Mouse (Mus musculus): ENCODE results near the gene Fam49a.
"Not testable (repeated sequence)": the region's sequence is repeated elsewhere in the genome, so short reads cannot be mapped to it uniquely, and the experiment has no call there.

Gene Fam49a

DNA sequence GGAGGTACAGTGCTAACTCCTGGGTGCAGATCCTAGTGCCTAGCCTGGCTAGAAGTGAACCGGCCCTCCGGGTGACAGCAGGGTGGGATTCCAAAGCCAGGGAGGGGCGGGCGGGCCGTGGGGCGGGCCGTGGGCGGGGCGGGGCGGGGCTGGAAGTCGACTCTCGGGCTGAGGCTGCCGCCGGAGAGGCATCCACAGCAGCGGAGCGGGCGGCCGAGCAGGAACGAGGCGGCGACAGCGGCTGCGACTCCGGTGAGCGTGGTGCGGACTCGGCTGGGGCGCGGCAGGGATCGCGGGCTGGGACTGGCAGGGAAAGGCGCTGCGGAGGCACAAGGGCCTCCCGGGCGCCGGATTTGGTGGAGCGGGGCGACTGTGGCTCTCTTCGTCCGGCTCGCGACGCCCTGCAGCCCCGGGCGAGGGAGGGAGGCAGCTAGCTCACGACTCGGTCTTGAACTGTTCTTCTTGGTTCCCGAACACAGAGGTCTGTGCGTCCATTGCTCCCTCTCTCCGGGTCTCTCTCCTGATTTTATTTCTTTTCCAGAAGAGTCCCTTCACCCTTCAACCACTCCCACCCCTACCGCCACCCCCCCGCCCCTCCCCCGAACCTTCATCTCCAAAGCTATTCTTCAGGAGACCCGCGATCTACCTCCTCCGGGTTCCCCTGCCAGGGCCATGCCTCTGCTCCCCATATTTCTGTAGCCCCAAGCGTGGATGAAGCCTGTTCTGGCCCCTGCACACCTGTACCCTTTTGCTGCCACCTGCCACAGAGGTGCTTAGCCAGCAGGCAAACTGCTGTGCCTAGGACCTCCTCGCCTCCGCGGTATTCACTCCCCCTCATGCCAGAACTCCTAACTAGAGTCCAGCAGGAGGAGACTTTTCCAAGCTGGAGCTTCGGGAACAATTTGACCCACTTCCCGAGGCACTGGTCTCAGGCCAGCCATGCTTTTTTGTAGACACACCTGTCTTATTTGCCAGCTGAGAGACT lies at the start of gene Fam49a:
Gene Fam49a, plus strand, starts transcription at position 153 of the 985 bp plus-strand sequence.
- peak; percentile 82 for DNase-seq

DNA sequence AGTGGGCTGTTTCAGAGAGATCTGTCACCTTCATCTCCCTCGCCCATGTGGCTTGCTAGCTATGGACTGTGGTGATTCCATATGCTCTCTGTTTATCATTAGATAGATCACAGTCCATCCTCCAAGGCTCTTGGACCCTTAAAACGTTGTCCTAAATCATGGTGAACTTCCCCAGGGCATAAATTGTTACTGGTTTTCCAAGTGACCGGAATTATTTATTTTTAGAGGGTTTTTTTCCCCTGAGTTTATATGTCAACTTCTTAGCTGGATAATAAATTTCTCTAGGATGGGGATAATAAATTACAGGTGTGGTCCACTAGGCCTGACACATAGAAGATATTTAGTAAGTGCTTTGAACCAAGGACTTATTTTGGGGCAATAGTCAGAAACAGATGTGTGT lies 48.4 kb upstream of the Fam49a start:
- no peak for DNase-seq

DNA sequence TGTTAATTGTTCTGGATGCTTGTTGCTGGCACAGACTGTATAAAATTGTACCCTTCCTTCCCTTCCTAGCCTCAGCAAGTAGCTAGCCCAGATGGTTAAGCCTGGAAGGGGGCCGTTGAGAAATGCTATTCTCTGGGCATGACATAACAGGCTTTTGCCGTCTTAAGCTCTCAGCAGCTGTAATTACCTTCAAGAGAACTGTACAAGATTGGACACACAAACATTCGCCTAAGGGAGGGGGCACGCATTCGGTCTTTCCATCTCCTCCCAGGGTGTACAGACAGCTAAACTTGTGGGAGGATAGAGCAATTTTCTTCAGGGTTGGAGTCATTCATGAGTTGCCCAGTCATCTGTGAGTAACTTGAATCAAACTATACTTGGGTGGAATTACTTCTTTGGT lies 43.0 kb upstream of the Fam49a start:
- no peak for DNase-seq

DNA sequence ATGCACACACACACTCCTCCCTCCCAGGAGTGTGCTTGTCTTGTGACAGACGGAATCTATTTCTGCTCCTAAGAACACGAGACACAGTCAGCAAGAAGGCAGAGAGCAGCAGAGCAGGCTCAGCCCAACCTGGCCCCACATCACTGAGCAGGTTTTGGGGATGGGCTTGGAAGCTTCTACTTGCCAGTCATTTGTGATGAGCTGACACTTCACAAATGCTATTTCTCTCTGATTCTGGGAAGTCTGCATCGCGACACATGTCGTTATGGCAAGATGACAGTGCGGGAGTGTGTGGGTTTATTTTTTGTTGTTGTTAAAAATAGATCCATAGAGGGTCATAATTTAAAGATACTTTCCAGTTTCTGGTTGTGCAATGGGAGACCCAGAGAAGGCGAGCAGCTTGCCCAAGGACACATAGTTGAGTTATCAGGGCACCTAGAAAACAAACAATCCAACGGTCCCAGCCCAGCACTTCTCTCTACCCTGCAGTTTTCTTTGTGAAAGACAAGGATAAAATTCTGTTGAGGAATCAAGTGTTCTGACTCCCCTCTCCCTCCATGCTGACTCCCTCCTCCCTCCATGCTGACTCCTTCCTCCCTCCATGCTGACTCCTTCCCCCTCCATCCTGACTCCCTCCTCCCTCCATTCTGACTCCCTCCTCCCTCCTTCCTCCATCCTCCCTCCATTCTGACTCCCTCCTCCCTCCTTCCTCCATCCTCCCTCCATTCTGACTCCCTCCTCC lies 41.0 kb upstream of the Fam49a start:
- peak; percentile 6 for DNase-seq

DNA sequence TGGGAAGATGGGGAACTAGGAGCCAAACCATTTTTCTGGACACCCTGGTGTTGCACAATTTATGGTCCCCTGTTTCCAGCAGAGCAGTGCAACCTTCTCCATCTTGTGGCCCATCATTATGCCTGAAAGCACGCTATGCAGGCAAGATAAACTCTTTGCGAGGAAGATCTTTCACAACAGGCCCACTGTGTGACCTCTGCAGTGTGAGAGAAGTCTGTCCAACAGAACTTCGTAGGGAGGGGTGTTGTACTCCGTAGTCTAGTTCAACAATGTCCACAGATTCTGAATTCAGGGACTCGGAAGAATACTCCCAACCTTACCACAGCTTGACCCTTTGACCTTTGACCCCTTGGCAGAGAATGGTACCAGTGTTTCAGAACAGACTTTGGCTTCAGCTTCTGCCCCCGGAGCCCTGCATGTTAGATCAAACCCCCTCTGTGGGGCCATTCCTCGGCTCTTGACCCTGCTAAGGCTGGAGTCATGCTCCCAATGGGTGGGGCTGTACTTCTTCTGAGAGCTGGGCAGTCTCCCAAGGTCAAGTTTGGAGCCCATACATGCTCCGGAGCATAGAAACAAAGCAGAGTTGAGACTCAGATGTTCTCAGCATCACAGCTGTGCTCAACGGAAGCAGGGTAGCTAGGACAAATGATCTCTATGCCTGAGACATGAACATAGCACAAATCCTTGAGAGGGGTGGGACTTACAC lies 39.2 kb upstream of the Fam49a start:
- peak; percentile 23 for DNase-seq

DNA sequence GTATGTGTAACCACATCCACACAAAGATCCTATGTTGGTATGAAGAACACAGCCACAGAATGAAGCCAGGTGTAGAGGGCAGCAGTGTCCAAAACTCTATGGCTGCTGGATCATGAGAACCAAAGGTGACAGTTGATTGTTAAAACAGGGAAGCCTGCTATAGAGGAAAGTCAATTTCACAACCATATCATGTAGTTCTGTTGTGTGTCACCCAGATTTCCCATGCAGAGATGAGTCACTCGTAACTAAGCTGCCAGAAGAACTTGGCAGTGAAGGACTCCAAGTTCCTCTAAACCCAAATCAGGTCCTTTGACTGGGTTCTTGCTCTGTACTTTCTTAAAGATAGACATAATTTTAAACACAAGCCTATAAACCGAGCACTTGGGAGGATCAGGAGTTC lies 38.6 kb upstream of the Fam49a start:
- peak; percentile 31 for DNase-seq

DNA sequence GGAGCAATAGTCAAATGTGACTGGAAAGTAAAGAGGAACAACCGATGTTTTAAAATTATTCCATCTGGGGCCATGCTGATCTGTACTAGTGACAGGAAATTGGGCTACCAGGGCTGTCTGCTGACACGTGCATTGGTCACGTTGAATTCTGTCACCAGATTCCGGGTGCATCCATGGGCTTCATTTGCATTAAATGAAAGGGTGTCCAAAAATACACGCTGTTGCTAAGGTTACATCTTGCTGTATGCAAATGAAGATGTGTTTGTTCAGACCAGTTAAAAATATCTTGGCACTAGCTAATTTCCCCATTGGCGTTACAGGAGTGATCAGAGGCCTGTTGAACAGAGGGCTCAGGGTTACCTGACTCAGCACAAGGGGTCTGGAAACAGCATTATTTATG lies 36.2 kb upstream of the Fam49a start:
- no peak for DNase-seq

DNA sequence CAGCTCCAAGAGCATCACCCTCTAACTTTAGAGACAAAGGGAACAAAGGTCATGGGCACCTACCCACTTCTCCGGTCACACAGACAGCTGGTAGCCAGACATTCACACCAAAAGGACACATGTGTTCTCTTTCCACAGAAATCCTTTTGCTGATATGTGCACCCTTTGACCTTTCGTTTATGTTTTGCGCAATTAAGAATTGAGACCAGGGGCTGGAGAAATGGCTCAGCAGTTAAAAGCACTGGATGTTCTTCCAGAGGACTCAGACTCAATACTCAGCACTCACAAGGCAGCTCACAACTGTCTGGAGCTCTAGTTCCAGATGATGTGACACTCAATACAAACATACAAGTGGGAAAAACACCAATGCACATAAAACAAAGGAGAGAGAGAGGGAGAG lies 34.3 kb upstream of the Fam49a start:
- peak; percentile 29 for DNase-seq

DNA sequence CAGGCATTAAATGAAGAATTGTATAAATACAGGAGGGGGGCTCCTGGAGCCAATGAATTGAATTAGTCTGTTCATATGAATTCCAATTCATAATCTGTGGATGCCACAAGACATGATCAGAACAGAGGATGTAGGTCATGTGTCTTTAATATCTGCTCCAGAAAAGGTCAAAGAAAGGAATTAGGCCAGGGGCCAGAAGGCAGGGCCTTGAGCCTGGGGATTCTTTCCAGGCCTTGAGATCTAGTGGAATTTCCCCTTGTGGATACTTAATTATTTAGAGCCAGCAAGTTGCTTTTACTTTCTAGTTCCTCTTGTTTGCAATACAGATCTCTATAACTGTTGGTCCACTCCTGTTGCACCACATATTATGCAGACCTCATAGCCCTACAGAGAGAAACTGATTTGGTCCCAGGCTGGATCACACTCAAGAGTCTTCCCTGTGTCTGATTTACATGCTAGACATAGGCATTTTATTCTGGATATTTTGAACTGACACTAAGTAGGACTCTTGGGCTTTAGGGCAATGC lies 31.8 kb upstream of the Fam49a start:
- DNase-seq, result no peak

DNA sequence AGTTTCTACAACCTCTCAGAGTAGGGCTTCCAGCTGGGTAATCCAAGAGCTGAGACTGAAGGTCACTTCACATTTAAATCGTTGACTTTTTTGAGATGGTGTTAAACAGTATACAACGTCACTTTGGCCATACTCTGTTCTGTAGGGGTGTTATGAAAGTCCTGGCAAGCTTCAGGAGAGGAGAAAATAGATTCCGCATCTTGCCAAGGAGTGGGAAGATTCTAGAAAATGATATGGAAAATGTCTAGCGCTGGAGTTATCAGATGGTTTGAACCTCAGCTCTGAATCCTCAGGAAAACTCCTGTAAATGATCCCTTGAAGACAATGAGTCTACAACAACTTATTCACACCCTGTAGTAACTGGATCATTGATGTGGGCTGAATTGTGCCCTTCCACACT lies 29.8 kb upstream of the Fam49a start:
- DNase-seq, result no peak

DNA sequence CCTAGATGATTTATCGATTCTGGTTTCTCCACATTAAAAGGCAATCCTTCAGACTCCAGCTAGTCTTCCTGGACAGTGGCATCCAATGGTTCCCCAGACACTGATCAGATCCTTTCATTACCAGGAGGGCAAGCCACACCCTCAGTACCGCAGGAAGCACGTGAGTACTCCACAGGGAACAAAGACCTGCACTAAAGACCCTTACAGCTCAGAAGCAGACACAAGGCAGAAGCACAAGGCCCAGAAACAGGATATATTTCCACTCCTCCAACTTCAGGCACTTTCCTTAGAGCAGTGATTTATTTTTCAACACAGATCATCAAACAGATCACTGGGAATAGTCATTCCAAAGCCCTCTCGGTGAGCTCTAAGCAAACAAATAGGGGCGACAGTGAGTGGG lies 25.0 kb upstream of the Fam49a start:
- no peak for DNase-seq

DNA sequence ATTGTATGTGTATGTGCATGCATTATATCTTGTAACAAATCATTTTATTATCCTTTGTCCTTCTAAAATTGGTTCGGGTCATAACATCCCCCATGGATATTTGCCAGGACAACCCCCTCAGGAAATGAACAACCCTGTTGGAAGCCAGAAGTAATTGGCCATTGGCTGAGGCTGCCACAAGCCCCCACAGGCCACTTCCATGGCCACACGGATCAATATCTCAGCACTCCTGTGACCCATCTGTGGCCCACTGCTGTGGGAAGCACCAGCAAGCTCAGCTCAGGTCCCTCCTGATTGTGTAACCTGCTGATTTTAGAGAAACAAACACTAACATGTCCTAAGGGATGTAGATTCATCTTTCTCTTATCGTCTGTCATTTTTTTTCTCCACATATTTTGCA lies 22.4 kb upstream of the Fam49a start:
- no peak for DNase-seq

DNA sequence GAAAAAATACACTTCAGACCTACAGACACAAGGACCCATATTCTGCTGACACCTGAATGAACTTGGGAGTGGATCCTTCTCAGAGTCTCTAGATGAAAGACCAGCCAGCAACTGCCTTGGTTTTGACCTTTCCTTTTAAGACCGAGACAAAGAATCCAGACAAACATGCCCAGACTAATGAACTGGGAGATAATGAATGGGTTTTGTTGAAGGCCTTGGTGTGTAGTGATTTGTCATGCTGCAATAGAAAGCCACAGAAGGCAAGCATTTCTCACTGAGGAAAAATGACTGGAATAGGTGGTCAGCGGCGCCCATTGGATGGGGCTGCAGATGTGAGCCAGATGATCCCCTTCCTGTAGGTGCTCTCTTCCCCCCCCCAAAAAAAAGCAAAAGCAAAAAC lies 18.8 kb upstream of the Fam49a start:
- DNase-seq, result no peak

DNA sequence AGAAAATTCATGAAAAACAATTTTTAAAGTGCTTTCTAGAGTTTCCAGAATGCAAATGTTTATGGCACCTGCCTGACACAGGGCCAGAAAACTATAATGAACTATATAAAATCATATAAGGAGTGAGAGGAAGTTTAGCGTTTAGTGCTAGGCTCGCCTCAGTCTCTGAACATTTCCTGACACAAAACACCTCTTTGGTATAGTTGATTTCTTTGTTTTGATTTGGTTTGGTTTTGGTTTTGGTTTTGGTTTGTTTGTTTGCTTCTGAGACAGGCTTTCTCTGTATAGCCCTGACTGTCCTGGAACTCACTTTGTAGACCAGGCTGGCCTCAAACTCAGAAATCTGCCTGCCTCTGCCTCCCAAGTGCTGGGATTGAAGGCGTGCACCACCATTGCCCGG lies 14.9 kb upstream of the Fam49a start:
- not testable (repeated sequence) for DNase-seq

DNA sequence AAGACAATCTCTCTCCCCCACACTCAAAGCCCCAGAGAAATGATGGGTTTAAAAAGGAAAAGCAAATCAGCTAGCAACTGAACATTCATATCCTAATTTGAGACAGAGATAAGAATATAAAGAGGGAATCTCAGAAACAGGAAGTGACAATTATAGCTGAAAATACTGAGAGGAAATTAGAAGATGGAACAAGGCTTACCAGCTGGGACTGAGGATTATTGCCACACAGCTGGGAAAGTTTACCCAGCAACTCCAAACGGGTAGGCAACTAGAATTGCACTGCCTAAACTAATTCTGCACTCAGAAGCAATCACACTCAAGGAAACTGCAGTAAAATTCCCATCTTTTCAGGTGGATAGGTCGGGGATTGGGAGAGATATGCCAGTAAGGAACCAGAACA lies 12.4 kb upstream of the Fam49a start:
- DNase-seq, result no peak

DNA sequence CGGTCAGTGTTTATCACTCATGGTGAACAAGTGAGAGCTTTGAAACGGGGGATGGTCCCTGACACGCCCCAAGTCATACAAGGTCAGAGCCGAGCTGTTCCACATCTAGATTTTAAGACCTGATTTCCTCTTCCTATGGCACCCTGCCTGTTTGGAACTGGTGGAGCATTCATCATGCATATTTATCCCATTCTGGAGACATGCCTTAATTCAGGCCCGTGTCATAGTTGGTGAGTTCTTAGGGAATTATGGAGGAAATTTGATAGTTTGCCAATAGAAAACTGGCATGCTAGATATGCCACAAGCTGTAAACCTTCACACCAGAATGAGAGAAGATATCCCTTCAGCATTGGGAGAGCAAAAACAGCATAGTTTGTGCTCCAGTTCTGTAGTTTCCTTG lies 8.4 kb upstream of the Fam49a start:
- DNase-seq, result no peak

DNA sequence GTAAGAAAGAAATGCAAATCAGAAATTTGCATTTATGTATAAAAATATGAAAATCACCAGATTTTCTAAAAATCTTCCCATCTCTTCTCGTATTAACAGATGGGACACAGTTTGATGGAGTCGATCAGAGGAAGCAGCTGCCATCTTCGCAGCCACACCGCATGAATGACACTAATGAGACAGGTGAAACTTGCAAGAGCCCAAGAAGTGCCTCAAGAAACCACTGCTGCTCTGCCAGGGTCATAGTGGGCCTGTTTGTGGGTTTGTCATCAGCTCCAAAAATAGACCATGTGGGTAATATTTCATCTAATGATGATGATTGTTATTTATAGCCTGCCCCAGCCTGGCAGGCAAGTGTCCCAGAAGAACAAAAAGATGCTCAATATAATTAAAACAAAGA lies 7.8 kb upstream of the Fam49a start:
- DNase-seq, result no peak

DNA sequence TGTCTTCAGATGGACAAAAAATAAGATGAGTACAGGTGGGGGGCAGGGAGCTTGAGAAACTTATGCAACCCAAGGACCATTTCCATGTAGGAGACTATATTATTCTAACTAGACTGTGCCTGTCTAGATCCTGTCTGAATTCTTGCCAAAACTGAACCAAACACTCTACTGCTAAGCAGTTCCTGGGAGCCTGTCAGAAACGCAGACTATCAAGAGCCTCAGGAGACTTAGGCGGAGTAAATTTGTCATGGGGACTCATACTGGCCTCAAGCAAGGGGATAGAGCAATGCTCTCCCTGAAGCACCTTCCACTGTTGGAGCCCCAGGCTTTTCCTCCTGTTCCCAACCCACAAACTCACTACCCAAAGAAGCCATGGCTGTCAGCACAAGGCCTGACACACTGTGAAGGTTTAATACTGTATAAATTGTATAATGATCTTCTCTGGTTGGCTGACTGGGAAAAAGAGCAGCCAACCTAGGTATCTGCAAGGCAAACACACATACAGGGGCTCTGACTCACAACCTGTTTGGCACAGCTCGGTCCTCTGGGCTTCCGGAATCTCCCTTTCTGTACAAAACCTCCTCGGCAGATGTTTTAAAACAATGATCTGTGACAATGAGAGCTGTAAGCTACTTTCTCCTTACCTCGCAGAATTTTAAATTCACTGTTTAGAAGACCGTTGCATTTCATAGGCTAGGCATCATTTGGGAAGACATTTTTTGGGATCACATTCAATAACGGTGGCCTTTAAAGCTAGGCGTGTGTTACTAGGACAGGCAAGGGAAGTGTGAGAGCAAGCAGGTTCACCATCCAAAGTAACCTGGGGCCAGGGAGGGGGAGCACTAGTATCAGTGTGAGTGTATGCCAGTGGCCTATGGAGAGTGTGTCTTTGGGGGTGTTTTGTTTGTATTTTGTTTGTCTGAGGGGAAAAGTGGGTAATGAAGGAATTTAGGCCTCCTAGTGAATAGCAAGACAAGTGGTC lies 669 bp upstream of the Fam49a start:
- DNase-seq, result no peak

DNA sequence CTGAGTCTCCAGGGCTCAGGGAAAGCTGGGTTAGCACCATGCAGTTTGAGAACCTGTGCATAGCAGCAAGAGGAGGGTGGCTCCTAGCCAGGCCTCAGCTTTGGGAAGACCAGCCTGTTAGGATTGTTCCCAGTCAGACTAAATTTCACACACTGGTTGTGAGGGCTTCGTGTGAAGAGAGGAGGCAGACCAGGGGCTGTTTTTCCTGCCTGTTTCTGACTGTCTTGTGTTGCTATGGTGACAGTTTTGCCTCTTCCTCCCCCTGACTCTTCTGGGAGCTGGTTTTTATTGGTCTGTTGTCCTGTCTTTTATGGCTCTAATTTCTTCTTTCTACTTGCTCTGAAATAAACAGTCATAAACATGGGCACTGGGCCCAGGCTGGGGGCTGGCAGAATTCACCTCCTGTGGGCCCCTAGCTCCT lies 1.4 kb downstream of the Fam49a start:
- DNase-seq, result peak; percentile 72

DNA sequence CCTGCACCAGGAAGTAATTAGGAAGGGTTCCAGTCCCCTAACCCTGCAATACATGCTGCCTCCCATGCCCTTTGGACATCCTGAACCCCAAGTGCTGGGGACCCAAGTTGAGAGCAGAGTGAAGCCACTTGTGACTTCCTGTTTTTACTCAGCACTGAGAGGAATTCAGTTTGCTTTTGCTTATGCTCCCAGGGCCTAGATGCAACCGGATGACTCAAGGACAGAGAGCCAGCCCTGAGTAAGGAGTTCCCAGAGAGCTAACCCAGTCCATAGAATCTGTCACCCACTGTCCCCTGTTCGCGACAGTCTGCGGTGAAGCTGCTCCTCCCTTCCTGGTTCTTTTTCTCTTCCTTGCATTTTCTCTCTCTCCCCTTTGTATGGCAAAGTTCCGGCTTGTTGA lies 2.2 kb downstream of the Fam49a start:
- DNase-seq, result peak; percentile 56

DNA sequence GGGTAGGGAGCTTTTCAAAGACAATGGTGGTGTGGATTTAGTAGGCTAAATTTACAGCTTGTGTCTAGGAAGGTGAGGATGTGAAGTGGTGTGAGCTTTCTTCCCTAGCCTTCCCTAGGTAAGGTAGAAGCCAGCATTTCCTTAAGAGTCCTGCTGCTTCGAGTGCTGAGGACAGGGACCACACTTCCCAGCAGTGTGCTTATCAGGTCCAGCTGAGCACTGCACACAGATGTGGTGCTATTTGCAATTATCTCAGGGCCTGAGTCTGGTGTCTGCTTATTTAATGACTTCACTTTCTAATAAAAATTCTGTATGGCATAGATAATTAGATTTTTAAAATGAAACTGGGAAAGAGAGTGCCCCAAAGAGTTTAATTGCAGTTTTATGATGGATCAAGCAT lies 4.6 kb downstream of the Fam49a start:
- DNase-seq, result no peak

DNA sequence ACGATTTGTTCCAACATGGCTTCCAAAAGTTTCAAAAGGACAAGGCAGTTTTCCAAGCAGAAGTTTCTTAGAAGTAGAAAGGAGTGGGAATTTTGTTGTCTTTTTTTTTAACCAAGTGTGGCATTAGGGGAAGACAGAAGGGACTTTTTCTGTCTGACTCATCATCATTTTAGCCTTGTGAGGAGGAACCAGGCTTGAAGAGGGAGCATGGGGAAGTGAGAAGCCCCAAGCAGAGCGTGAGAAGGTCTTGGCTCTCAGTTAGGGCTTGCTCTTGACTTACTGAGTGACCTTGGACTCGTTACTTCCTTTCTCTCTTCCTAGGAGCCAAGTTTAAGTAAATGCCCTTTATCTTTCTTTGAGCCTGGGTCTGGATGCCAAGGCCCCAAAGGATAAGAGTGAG lies 8.6 kb downstream of the Fam49a start:
- no peak for DNase-seq
